Mouse (Mus musculus) retina, postnatal 7 days (tissue): ENCODE data around the gene Srek1.

Experiments used
- DNase-seq: peaks from one replicate; pipeline ENCODE4 v3.0.0-alpha.2; 2012; ENCODE audit warnings: low read depth, low spot score

The Srek1 gene

GRCm38 (mm10) chr13:103726872-103727271, 47.5 kb downstream of the Srek1 start:
- no peak for DNase-seq

- no peak for DNase-seq
Measured at GRCm38 (mm10) chr13:103711406-103712025, 62.9 kb downstream of the Srek1 start.

- DNase-seq = no peak
Measured at GRCm38 (mm10) chr13:103710359-103710781, 64.0 kb downstream of the Srek1 start.

- DNase-seq = no peak
Measured at GRCm38 (mm10) chr13:103705436-103705978, 68.9 kb downstream of the Srek1 start.

GRCm38 (mm10) chr13:103703833-103704232, 70.6 kb downstream of the Srek1 start:
- no peak for DNase-seq

- DNase-seq = peak; percentile 74
Measured at GRCm38 (mm10) chr13:103703386-103703785, 71.0 kb downstream of the Srek1 start.

GRCm38 (mm10) chr13:103702266-103702665, 72.1 kb downstream of the Srek1 start:
- DNase-seq = no peak

GRCm38 (mm10) chr13:103700752-103701151, 73.7 kb downstream of the Srek1 start:
- no peak for DNase-seq

- DNase-seq = no peak
Measured at GRCm38 (mm10) chr13:103697993-103698392, 76.4 kb downstream of the Srek1 start.

- DNase-seq = no peak
Measured at GRCm38 (mm10) chr13:103696164-103696563, 78.2 kb downstream of the Srek1 start.

GRCm38 (mm10) chr13:103695456-103695855, 79.0 kb downstream of the Srek1 start:
- DNase-seq = no peak
